Mouse (Mus musculus) layer of hippocampus, adult 2 months (tissue): ENCODE data around the gene Doc2g. TPM values are rescaled to one million over a fixed set of nuclear protein-coding genes. Genes with fewer than 3 reads are reported as not detected.

Experiments used
- DNase-seq, 2 experiments: peaks; one replicate each; pipeline ENCODE4 v3.0.0; 2022; ENCODE audit warnings: low spot score in 2 of 2
- H3K27ac ChIP-seq: fragments of 200-600 bp; 2 replicates; pipeline ENCODE4 v1.8.1; 2022
- H3K4me3 ChIP-seq: fragments of 200-600 bp; 2 replicates; pipeline ENCODE4 v1.8.1; 2022; ENCODE audit warnings: mild to moderate bottlenecking
- CTCF ChIP-seq: fragments of 200-600 bp; conservative IDR thresholded peaks from 2 replicates; pipeline ENCODE4 v1.8.1; 2022; ENCODE audit warnings: antibody characterized with exemption, mild to moderate bottlenecking, moderate library complexity
- total RNA-seq, 2 experiments: library from RNA; stranded (reverse); gene quantifications; 2 replicates each; pipeline ENCODE4 v1.2.3; 2021

The Doc2g gene
- total RNA-seq, 2 experiments from 2014 or later = 3.2 TPM

DNA sequence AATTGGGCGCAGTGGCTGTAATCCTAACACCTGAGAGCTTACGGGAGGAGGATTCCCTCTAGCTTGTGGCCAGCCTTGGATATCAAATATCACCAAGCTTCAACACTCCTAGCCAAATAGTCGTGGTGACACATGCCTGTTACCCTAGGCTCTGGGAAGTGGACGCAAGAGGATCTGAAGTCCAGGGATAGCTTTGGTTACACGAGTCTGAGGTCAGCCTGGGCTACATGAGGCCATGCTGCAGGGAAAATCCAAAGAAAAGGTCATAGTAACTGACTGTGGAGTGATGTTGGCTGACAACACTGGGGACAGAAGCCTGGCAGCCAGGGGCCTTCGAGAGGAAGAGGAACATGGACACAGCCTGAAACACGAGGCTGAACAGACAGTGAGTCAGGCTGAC, 7.0 kb upstream of the Doc2g start:
- H3K27ac ChIP-seq = no peak overlapping the region
- no peak overlapping the region for H3K4me3 ChIP-seq
- no peak for TF ChIP-seq CTCF
- no peak for DNase-seq

DNA sequence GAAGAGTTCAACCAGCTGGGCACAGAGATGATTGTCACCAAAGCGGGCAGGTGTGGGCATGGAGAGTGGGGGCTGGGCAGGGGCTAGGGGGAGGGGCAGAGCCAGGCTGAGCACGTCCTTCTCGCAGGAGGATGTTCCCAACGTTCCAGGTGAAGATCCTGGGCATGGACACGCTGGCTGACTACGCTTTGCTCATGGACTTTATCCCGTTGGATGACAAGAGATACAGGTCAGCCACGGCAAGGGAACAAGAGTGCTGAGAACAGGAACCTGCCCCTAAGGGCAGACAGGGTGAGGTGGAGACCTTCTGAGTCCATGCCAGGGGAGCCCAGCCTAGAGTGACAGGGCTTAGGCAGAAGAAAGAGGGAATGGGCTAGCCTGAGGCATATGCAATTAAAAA, 6.4 kb upstream of the Doc2g start:
- no peak for TF ChIP-seq CTCF
- Histone ChIP-seq H3K4me3 (no peak overlapping the region), H3K27ac (no peak overlapping the region)
- DNase-seq = no peak

DNA sequence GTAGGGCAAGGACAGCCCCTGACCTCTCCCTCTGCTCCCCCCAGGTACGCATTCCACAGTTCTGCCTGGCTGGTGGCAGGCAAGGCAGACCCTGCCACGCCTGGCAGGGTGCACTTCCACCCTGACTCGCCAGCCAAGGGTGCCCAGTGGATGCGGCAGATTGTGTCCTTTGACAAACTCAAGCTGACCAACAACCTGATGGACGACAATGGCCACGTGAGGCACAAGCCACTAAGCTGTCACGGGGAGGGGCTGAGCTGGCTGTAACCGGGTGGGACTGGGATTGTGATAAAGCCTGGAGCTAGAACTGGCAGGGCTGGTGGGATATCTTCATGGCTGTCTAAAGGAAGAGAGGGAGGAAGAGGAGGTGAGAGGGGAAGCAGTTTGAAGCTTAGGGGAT, 5.9 kb upstream of the Doc2g start:
- no peak for TF ChIP-seq CTCF
- Histone ChIP-seq H3K4me3 (no peak overlapping the region), H3K27ac (no peak overlapping the region)
- no peak for DNase-seq

DNA sequence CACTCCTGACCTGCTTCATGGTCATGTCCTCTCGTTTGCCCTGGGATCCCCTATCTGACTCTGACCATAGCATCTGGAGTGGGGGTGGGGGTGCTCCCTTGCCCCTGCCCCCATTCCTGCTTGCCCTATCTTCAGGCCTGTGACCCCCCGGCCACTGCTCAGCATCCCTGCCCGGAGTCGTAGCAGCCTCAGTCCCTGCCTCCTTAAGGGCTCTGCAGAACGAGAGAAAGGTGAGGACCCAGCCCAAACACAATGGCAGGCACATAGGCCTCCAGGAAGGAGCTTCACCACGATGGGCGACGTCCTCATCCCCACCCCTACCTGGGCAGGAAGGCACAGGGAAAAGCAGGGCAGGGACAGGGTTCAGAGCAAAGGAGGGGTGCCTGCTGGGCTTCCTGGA, 4.8 kb upstream of the Doc2g start:
- DNase-seq = no peak
- no peak overlapping the region for H3K4me3 ChIP-seq
- TF ChIP-seq CTCF = no peak
- no peak overlapping the region for H3K27ac ChIP-seq

DNA sequence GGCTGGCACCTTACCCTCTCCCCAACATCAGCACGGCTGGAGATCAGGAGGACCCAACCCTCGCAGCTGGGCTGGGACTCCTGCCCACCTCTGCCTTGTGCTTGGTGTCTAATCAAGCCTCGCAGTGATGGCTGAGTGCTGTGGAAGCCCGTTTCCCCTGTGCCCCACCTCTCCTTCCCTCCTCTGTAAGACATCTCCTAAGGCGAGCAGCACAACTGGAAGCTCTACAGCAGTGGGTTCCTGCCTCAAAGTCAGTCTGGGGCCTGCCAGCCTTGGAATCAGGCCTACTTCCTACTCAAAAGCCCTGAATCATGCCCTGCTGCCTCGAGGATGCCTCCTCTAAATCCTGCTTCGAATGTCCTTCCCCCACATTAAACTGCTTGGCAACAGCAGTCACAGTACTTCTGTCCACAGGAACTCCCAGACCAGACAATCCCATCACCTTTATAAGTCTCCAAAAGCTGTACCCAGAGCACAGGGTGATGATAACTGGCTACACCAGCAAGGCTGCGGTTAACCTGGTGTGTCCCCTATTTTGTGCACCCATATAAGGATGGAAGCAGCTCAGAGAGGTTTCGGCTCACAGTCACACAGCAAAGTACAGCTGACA, 3.9 kb upstream of the Doc2g start:
- DNase-seq = no peak
- no peak overlapping the region; the same call in 1 of the 2 replicates for H3K27ac ChIP-seq
- H3K4me3 ChIP-seq = no peak overlapping the region; the same call in 1 of the 2 replicates
- no peak for TF ChIP-seq CTCF

DNA sequence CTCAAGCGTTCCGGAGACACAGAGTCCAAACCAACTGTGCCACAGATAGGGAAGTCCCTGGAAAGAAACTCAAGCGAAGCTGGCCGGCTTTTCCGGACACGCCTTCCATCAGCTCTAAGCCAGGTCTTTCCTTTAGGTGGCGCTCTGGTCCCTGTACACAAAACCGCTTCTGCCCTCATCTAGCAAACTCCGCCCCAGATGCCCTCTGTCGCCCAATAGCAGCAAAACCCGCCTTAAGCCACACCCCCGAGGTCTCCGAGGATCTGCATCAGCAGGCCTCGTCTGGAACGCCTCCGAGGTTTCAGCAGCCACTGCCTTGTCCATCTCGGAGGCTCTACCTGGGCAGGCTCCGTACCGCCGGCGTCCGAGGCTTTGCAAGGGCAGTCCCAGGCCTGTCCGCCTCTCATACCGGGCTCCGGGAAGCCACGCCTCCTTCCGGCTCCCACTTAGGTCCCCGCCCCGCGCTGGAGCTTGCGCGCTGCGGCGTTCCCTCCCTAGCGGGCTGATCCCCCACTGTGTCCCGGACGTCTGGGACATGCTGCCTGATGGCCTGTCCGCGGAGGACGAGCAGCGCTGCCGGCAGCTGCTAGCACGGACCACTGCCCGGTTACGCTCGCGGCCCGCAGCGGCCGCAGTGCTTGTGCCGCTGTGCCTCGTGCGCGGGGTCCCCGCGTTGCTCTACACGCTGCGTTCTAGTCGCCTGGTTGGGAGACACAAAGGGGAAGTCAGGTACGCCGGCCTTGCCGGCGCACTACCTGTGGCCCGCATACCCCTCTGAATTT, 2.8 kb upstream of the Doc2g start, which contains the start of the genes Nudt8 and Gm49405:
TSS of gene Nudt8 (plus strand) at position 462 of the 782 bp plus-strand sequence.
TSS of gene Gm49405 (plus strand) at position 508 of the 782 bp plus-strand sequence.
- DNase-seq = peak; percentile 92 to 95
- H3K4me3 ChIP-seq = peak within 1 kb of the TSS; percentile 75
- peak within 1 kb of the TSS; percentile 96 for H3K27ac ChIP-seq
- peak; percentile 86 for TF ChIP-seq CTCF

DNA sequence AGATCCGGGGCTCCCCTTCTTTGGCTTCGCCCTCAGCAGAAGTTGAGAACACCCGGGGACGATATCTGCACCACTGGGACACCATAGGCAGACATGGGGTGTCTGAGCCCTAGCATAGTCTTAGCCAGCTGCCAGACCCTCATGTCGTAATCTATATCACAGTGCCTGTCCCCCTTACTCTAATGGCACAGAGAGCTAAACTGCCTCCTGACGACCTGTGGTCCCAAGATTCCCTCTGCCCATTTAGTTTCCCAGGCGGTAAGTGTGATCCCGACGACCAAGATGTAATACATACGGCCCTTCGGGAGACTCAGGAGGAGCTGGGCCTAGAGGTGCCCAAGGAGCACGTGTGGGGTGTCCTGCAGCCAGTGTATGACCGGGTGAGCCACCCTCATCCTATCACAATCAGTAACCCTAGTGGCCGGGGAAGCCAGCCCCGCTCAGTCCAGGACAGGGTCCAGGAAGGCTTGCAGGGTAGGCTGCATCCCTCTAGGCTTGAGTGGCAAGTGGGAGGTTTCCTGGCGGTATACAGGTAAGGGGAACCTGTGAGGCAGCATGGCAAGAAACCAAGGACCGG, 2.1 kb upstream of the Doc2g start:
- no peak for TF ChIP-seq CTCF
- DNase-seq = no peak
- H3K27ac ChIP-seq = peak overlapping the region; percentile 96
- peak overlapping the region; percentile 75 for H3K4me3 ChIP-seq

DNA sequence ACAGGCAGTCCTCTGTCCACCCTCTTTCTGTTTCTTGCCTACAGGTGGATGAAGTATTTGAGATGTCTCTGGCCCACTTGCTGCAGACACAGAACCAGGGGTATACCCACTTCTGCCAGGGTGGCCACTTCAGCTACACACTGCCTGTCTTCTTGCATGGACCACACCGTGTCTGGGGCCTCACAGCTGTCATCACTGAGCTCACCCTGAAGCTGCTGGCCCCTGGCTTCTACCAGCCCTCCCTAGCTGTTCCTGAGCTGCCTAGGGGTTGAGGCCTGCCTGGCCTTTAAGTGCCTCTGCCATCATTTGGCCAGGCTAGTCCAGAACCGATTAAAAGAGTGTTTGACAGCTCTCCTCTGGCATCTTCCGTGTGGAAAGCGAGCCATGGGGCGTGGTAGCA, 1.4 kb upstream of the Doc2g start:
- Histone ChIP-seq H3K27ac (no peak overlapping the region), H3K4me3 (no peak overlapping the region)
- no peak for DNase-seq
- TF ChIP-seq CTCF = no peak

DNA sequence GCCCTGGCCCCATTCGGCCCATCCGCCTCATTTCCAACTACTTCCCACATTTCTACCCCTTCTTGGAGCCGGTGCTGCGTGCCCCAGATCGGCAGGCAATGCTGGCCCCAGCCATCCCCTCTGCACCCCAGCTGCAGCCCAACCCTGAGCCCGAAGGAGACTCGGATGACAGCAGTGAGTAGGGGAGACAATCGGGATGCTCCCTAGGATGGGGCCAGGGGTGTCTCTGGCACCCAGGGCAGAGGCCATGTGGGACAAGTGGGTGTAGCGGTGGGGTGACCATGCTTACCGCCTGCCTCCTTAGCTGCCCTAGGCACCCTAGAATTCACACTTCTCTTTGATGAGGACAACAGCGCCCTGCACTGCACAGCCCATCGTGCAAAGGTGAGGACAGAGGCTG, 528 bp downstream of the Doc2g start:
- DNase-seq = no peak
- Histone ChIP-seq H3K27ac (no peak overlapping the region), H3K4me3 (no peak overlapping the region)
- no peak for TF ChIP-seq CTCF

DNA sequence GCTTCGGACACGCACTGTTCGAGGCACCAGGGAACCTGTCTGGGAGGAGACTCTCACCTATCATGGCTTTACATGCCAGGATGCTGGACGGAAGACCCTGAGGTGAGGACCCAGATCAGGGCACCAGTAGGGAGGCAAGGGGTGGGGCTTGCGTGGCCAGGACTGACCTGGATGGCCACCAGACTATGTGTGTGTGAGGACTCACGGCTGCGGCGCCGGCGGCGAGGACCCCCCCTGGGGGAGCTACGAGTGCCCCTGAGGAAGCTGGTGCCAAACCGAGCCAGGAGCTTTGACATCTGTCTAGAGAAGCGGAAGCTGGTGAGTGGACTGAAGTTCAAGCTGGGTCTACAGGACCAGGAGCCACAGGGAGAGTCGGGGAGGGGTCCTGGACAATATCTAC, 1.2 kb downstream of the Doc2g start:
- no peak for TF ChIP-seq CTCF
- no peak for DNase-seq
- no peak overlapping the region for H3K4me3 ChIP-seq

DNA sequence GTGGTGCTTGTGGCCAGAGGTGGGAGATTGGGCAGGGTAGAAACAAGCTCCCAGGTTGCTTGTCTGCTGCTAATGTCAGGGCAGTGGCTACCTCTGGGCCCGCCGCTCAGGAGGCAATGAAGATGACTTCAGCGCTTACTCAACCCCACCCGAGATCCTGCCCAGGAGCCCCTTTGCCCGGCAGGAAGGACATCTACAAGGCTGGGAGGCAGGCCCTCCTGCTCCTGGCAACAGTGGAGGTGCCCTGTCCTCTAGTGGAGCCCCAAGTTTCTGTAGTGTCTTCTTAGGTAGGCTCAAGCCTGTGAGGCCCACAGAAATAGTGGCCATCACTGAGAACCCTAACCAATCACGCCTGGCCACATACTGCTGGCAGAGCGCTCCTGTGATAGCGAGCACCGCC, 2.0 kb downstream of the Doc2g start:
- no peak for TF ChIP-seq CTCF
- no peak for DNase-seq
- H3K4me3 ChIP-seq = no peak overlapping the region
- no peak overlapping the region for H3K27ac ChIP-seq

More for the DNA sequence above, 1.2 kb downstream of the Doc2g start:
- no peak overlapping the region for H3K27ac ChIP-seq

DNA sequence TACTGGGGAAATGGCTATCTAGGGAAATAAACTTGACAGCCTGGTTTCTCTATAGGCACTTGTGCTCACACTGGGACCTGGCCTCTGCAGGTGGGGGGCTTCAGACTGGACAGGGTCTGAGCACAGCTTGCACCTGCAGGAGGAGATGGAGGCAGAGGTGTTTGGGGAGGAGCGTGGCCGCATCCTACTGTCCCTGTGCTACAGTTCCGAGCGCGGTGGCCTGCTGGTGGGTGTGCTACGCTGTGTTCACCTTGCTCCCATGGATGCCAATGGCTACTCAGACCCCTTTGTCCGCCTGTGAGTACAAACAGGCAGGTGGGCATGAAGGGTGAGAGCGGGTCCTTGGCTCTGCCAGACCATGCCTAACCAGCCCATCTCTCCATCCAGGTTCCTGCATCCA, 2.9 kb downstream of the Doc2g start:
- no peak for DNase-seq
- TF ChIP-seq CTCF = no peak
- Histone ChIP-seq H3K4me3 (no peak overlapping the region), H3K27ac (no peak overlapping the region)

DNA sequence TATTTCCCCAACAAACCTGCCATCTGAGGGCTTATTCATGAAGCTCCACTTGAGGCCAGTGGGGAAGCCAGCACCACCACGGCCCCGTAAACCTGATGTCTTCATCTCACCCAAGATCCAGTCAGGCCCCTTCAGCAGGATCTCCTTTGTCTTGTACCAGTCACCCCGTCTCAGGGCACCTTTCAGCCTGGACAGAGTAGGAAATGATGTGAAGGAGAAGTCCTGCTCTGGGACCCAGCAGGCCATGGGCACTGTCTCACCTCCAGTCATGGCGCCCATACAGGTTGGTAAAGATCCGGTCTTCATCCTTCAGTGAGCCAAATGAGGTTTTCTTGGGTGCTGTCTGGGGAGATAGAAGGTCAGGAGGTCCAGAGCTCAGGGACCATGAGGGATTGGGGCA, 8.0 kb downstream of the Doc2g start:
- no peak for DNase-seq
- Histone ChIP-seq H3K4me3 (no peak overlapping the region), H3K27ac (no peak overlapping the region)
- TF ChIP-seq CTCF = no peak

DNA sequence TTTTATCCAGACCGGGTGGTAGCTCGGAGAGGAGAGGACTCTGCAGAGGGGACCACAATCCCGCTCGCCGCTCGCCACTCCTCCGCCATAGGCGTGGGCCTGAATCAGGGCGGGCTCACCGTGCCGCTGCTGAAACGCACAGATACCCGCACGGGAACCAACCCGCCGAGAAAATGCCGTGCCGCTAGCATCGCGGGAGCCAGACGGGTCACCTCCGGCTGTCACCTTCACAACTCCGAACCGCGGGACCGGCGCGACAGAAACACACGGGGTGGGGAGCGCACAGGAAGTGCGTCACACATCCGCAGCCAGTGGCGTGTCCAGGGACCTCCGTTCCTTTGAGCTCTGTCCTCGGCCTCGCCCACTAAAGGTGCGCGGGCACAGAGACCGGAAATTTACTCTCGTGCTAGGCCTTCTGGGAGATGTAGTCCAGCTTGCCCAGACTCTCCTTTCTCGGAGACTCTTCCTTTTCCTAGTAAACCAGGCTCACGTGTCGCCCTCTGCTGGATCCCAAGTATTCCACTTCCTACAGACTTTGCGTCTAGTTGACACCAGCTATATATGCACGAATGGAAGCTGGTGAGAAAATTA, 9.4 kb downstream of the Doc2g start, which contains the start of gene Ndufv1:
TSS of gene Ndufv1 (minus strand) at position 375 of the 591 bp plus-strand sequence.
- TF ChIP-seq CTCF = peak; percentile 88
- peak within 1 kb of the TSS; percentile 99 for H3K4me3 ChIP-seq
- H3K27ac ChIP-seq = peak within 1 kb of the TSS; percentile 93
- peak; percentile 96 to 99 for DNase-seq
